Mouse (Mus musculus) erythroid progenitor cell, adult 5-6 weeks (primary cell): ENCODE data around the gene Chka. TPM values are rescaled to one million over a fixed set of nuclear protein-coding genes. Genes with fewer than 3 reads are reported as not detected.
A peak's percentile ranks its signal among the peaks of the same experiment; 100 is the strongest.

Experiments
- ATAC-seq: replicated peaks from 2 replicates; pipeline ENCODE4 v1.8.0; 2016; ENCODE audit warnings: moderate number of reproducible peaks, mild to moderate bottlenecking, moderate TSS enrichment, inconsistent platforms; ENCODE audit not compliant: poor library complexity, low FRiP score, severe bottlenecking
- total RNA-seq, 2 experiments: library from RNA; stranded (forward) in 1 of 2; stranded (reverse) in 1 of 2; fragments of 150-400 nt in 1 of 2; fragments of 186-747, 209-891 nt in 1 of 2; gene quantifications; 2 replicates each; pipeline versions ENCODE4 v1.2.3 to v1.2.4; 2015 to 2017; ENCODE audit warnings: low replicate concordance in 2 of 2

The Chka gene
- total RNA-seq, 2 experiments from 2014 or later = 11.8 to 13.4 TPM

DNA sequence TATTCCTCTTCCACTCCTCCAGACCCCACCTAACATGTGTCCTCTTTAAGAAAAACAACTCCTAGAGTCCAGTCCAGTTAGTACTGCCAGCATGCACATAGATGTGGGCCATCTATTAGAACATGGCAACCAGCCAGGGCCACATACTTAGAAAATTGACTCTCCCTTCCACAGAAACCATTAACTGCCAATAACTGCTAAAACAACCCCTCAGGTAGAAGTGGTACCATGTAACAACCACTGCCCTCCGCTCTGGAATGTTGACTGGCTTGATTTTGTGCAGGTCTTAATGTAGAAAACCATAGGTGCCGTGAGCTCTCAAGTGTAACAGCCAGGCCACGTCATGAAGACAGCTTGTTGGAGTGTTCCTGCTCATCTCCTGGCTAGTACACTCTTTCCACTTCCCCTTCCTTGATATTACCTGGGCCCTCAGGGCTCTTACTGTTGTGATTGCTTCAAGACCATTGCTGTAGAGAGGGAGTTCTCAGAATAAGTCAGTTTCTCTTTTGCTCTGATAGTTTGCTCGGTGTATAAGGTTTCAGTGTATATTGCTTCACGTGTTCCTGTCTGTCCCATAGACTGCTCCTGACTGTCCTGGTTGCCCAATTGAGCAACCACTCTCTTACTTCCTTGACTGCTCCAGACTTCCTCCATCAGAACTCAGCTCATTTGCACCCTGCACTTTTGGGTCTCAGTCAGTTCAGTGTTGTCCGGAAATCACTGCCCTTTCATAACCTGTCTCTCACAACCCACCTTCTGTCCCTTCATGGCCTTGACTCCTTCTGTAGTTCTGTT lies 28.7 kb downstream of the Chka start:
- no peak for ATAC-seq

DNA sequence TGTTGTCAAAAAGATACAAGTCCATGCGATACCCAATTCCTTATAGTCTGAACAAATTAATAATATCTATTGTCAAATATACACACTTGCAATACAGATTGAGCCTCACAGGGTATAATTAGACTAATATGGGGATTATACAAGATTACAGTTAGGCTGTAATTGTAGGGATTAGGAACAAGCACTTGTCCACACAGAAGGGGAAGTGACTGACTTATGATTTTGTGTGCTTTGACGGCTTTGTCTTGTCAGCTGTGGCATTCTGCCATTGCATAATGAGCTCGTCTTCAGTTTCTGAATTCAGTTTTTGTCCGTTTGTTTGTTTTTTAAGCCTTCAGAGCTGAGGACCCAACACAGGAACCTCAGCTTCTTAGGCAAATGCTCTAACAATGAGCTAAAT lies 30.6 kb downstream of the Chka start:
- ATAC-seq = no peak

- ATAC-seq = no peak
These were observed 32.9 kb downstream of the Chka start for GRCm38 (mm10) chr19:3884325-3884990.

DNA sequence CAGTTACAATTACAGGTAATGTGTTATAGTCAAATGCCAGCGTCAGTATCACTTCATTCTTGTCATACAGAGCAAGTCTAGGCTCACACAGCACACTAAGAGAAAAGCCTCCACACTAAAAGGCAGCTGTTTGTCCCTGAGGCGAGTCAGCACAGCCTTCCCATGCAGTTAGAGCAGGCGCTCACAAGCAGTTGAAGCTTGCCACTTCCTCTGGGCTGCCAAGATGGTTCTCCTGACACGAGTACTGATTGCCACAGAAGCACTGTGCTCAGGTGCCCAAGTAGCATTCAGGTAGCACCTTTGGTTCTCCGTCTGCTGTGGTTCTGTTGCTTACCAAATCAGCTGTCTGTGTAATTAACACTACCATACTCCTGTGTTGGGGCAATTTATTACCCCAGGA lies 37.5 kb downstream of the Chka start:
- no peak for ATAC-seq

DNA sequence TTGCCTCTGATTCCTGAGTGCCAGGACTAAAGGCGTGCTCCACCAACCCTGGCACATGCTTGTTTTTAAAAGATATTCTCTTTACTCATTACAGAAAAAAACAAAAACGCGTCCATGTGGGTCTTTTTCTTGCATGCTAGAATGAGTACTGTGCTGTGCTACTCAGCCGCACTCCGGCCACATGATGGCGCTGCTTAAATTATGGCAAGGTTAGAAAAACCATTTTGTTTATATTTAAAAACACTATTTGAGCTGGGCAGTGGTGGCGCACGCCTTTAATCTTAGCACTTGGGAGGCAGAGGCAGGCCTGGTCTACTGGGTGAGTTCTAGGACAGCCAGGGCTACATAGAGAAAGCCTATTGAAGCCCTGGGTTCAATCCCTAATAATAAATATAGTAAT lies 38.6 kb downstream of the Chka start:
- ATAC-seq = no peak

GRCm38 (mm10) chr19:3893545-3894116 lies 42.1 kb downstream of the Chka start:
- no peak for ATAC-seq

DNA sequence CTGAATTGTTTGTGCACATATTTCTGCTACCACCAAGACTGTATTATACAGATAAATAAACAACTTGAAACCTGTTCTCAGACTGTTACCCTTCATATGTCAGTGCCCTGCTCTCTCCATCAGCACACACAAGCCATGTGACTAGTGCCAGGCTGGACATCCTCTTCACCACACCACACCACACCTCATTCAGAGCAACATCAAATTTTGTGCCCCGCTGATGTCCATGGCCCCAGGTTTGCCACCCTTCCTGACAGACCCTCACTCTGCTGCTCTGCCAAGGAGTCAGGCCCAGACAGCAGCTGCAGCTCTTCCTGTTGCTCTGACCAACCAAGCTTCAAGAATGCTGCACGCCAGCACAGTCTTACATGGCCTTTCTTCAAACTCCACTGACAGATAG lies 42.7 kb downstream of the Chka start:
- no peak for ATAC-seq

DNA sequence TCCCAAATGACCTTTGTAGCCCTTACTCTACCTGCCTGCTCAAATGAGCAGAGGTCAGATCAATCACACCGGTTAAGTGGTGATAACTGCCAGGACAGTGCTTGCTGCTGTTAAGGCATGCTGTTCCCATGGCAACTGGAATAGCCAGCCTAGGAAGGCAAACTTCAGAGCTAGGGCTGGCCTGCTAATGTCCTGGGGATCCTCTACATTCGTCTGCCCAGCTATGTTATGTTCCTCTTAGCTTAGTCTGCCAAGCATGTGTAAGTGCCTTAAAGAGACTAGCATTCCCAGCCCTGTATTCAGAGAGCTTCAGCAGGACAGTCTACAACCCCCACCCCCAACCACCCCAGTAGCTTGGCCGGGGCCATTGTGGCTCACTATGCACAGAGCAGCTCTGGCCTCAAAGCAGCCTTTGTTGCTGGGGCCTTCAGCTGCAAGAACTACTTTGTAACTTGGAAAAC lies 43.6 kb downstream of the Chka start:
- no peak for ATAC-seq

GRCm38 (mm10) chr19:3896208-3896607 lies 44.6 kb downstream of the Chka start:
- ATAC-seq = no peak

- ATAC-seq = no peak
These were observed 46.0 kb downstream of the Chka start for GRCm38 (mm10) chr19:3897557-3897956.

GRCm38 (mm10) chr19:3898952-3899351 lies 47.4 kb downstream of the Chka start:
- no peak for ATAC-seq

DNA sequence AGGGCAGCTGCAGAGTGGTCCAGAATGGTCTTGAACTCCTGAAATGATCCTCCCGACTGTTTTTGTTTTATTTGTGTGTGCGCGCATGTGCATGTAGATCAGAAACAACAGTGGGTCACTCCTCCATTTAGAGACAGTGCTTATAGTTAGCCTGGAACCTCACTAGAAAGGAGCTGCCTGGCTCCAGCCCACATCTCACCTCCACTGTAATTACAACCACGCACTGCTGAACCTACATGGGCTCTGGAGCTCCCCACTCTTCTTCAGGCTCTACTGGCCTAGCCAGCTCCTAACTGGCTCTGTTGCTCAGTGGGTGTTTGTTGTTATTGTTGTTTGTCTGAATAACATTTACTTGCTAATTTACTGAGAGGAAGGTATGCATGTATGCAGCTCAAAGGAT lies 48.0 kb downstream of the Chka start:
- no peak for ATAC-seq

- no peak for ATAC-seq
These were observed 51.4 kb downstream of the Chka start for GRCm38 (mm10) chr19:3902966-3903365.

GRCm38 (mm10) chr19:3903648-3904362 lies 52.2 kb downstream of the Chka start:
- ATAC-seq = no peak

DNA sequence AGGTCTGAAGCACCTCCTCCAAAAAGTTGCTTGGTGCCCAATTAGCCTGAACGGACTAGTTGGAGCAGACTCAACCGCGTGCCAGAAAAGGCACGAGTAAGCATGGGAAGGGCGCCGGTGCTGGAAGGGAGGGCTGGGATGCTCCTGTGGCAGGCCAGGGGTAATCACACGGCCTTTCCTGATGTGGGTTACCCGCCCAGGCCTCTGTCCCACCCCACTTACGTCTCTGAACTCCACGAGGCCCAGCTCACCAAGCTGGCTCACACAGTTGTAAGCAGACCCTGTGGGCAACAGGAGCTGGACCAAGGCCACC lies 52.7 kb downstream of the Chka start:
- ATAC-seq = no peak

DNA sequence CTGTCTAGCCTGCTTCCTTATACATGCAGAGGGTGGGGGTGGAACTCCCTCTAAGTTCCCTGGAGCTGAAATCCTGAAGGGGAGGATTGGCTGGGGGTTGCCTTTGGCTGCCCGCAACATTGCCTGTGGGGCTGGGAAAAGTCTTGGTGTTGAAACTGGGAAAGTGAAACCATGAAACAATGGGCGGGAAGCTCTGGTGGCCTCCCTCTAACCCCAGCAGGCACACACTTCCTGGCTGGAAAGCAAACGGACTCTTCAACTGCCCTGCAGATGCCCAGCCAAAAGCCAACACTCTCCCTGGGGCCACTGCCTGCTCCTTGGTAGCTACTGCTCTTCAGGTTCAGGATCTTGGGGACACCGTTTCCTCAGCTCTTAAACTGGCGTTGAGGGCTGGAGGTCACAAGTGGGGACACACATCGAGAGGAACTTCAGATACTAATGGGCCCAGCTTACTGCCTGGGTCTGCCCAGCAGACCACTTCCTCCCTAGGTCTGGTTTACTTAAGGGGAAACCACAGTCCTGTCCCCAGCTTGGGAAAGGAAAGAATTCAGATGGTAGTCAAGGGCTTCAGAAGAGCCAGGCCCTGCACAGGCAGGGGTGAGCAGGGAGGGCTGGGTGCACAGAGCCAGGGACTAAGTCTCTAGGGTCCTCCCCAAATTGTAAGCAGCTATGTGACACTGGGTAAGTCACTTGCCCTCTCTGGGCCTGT lies 53.8 kb downstream of the Chka start:
- no peak for ATAC-seq

DNA sequence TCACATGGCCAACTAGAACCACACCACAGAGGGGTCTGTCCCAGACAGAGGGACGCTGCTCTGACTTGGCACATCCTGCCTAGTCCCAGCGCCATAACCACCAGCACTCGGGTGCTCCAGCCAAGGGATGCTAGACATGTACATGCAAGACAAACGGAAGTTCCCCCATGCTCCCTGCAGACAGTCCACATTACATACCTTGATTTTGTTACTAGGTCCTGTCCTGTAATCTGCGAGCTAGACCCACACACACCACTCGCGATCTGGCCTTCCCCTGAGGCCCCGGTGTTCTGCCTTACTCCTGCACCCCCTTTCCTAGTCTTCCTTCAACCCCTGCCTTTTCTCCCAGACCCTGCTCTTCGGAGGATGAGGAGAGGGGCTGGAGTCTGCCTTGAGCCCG lies 54.8 kb downstream of the Chka start:
- no peak for ATAC-seq

- ATAC-seq = peak; percentile 77
These were observed 55.5 kb downstream of the Chka start, which contains the start of gene Tcirg1 for GRCm38 (mm10) chr19:3906795-3907786. Gene Tcirg1, minus strand, starts transcription at chr19:3907133.
